Mouse (Mus musculus): Measurements from ENCODE around the gene Jak1.

Jak1 gene

DNA sequence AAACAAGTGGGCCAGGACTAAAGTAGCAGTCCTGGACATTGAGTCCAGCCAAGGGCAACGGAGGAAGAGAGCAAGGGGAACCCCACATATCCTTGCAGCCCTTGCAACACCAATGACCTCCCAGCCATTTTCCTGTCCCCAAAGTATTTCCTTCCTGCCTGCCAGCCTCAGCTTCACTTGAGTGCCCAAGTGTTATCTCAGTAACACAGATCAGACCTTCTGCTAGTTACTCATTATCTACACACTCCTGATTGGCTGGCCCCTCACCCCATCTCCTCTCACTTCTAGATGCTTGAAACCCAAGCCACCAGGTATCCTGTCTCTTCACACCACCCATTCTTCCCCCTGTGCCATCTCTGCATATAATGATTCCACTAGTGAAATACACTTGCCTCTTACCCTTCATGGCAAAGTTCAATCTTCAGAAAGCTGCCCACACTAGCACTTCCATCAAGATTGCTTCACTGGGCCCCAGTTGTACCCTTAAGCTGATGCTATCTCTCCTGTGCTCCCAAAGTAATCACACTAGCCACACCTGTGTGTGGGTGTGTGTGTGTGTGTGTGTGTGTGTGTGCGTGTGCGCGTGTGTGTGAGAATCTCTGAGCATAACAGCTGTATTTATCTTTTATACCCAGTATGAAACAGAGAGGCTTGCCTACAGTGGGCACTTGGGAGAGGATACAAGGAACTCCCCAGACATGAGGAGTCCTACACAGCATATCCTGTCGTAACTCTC lies 72.7 kb downstream of the Jak1 start:
- no peak for DNase-seq (ENCODE audit: low read depth, low spot score)

DNA sequence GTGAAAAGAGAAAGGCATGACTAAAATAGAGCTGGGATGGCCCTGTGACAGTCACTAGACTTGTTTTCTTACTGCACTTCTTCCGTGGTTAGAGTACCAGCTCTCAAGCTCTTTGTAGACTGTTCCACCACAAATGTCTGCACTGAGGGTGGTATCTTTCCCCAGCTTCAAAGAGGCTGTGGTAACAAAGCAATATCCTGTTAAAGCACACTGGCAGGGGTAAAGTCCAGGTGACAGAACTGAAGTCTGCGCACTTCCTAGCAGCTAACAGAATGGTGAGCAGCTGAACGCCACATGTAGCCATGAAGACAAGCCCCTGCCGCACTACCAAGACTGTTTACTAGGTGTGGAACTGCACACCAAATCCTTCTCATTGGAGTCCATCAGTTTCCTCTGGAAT lies 77.7 kb downstream of the Jak1 start:
- no peak for DNase-seq (ENCODE audit: low read depth, low spot score)

DNA sequence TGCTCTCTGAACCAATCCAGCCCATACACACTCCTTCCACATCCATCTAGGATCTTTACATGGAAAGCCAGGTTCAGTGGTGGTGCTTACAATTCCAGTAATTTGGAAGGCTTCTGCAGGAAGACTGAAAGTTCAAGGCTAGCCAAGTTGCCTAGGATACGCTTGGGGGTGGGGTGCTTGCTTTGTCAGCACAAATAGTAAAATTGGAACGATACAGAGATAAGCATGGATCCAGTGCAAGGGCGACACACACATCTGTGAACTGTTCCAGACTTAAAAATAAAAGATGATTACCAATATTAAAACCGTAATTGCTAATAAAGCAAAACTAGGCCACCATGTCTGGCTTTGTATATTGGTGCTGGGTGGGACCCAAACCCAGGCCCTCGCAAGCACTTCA lies 78.5 kb downstream of the Jak1 start:
- no peak for DNase-seq (ENCODE audit: low read depth, low spot score)

DNA sequence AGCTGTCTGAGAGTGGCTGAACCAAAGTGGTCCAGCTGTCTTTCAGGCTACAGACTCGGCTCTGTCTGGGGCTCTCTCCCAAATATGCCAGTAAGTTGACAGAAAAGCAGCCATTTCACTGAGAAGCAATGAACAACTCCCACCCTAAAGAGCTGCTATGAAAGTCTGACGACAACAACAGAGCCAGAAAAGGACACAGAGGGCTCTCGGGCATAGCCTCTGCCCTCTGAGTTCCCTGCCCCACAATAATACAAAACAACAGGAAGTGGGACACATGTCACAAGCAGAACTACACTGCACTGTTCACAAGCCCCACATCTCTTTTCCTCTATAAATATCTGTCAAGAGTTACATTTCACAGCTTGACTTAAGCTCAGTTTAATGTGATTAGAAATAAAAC lies 79.9 kb downstream of the Jak1 start:
- DNase-seq (ENCODE audit: low read depth, low spot score) = no peak

DNA sequence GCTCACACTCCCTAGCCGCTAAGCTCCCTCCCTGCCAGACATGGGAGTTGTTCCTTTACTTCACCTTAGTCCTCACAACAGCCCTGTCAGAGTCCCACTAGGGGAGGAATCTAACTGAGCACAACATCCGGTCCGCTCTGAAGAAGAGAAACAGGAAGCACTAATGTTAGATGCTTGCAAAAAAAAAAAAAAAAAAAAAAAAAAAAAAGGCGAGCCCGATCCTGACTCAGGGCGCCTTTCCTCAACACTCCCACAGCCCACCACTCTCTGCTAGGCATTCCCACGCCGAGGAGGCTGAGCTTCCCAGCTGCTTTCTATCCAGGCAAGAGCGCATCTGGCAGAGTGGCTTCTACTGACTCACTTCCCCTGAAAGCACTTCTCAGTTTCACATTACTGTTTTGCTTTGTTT lies 82.5 kb downstream of the Jak1 start:
- no peak for DNase-seq (ENCODE audit: low read depth, low spot score)

DNA sequence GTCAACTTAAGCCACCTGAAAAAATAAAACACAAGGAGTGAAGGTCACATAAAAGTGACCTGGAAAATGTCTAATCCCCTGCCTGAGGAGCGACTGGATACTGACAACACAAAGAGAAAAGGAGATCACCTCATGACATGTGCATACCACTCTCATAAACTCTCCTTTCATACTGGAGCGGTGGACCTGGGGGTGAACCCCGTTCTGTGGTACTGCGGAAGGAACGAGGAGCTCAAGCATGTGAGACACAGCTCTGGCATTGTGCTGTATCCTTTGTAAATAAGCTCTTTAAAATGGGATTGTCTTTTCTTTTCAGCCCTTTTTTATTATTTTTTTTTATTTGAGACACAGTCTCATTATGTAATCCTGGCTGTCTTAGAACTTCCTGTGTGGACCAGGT lies 84.4 kb downstream of the Jak1 start:
- no peak for DNase-seq (ENCODE audit: low read depth, low spot score)

DNA sequence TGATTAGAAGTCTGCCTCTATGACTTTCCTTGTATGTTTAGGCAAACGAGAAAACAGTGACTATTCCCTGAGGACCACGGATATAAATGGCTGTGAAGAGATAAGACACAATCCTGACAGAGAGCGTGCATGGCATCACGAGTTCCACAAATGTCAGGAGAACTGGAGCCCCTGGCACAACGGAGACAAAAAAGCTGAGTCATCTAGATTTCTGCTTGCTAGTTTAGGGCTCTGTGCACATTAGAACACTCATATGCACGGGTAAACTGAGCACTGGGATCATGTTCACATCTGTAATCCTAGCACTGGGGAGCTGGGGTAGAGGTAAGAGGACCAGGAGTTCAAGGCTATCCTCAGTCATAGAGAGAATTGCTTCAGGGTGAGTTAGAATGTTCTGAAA lies 85.2 kb downstream of the Jak1 start:
- DNase-seq (ENCODE audit: low read depth, low spot score) = no peak

DNA sequence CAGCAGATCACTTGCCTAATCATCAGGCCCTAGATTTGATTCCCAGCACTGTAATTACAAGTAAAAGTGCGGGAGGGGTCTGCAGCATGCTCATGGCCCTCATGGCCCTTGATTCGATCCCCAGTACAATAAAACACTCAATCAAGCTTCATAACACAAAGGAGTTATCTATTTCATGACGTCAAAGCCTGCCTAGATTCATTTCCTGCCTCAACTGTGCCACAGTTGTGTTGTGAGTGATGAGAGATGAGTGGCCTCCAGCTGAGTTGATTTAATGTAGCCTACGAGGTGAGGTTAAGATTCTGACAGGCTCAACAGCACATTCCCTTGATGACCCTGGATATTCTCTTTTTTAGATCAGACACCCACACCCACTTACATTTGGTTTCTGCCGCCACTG lies 86.0 kb downstream of the Jak1 start:
- DNase-seq (ENCODE audit: low read depth, low spot score) = no peak

DNA sequence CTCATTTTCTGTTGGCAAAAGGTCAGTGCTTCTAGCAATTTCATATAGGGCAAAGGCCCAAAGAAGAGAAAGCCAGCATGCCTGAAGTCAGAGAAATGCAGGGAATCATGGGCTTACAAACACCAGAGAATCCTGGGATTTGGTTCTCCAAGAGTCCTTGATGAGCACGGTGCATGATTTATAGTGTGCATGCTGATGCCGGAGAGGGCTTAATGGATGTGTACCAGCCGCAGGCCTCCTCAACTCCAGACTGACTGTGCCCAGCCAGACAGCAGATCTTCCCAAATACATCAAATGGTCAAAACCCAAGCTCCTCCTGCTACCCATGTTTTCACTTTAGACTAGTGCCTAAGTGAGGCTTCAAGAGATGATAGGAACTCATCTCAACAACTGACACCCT lies 87.3 kb downstream of the Jak1 start:
- DNase-seq (ENCODE audit: low read depth, low spot score) = no peak

DNA sequence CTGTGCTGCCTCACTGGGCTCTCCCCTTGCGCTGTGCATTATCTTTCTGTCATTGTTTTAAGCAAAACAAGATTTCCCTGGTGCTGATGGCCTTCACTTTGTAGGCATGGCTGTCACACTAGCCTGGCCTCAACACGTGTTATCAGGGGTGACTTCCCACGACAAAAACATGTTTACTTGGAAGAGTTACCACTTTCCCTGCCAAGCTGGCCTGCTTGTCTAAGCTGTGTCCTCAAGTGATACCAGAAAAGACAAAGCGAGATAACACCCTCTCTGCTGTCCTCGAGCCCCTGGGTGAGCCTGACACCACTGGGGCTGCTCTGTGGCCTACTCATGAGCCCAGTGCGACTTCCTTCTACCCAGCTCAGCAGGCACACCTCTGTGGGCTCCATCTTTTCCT lies 89.0 kb downstream of the Jak1 start:
- DNase-seq (ENCODE audit: low read depth, low spot score) = no peak

DNA sequence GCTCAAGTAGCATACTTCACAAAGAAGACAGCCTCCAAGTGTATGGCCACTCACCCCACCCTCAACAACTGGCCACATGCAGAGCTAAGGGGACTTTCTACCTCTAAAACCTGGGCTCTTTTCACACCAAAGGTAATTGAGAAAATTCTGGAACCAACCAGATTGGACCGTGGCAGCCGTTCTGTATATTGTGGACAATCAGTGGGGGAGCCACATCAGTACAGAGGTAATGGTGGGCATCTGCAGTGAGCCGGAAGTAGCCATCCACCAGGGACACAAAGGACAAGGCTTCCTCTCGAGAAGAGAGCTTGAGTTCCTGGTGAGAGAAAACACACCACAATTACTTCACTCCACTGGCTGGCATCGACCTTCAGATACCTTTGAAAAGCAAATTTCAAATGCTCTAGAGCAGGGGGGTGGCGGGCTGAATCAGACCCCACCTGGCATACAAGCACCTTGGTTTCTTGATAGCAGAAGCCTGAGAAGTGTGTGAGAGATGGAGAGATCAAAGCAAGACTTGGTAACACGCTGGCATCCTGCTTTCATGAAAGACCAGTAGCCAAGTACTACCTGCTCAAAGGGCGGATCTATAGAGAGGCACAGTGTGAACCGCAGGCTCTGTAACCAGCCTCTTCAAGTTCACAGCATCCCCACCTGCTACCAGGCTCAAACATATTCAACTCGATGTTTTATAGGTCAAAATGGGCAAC lies 90.0 kb downstream of the Jak1 start:
- DNase-seq (ENCODE audit: low read depth, low spot score) = no peak

DNA sequence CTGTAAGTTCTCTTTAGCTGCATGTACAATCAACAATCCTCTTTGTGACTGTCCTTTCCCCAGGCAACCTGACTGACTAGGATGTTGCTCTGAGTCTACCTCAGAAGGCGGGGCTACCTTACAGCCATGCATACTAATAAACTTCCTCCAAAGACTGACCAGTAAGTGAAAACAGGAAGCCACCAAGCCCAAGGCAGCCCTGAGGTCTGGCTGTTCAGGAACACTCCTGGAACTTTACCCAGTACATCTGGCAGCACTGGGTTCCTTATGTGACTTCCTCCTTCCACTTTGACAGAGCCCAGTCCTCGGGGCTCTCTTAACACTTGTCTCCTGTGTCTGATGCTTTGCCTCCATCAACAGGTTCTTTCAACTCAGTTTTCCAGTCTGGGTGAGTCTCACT lies 92.3 kb downstream of the Jak1 start:
- no peak for DNase-seq (ENCODE audit: low read depth, low spot score)

DNA sequence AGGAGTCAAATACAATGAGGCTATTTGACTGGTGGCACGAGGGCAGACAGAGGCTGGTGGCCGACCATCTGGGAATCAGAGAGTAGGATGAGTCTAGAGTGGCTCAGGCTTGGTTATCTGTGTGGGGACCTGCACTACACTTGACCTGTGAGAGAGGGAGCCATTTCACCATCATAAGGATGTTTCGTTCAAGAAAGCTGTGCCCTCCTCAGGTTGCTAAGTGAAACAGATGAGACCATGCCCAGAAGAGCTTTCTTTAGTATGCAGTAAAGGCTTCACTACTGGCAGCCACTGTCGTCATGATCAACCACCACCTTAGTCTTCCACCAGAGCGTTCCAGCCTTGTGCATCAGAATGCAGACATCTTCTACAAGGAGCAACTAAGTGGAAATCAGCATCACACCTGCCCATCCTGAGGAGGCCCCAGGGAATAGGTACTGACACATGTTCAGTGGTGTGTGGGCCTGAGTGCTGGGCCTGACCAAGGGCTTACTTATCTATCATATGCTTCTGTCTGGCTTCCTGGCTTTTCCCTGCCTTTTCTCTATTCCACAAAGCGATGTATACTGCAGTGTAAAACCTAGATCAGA lies 96.8 kb downstream of the Jak1 start:
- peak; percentile 60 for DNase-seq (ENCODE audit: low read depth, low spot score)

DNA sequence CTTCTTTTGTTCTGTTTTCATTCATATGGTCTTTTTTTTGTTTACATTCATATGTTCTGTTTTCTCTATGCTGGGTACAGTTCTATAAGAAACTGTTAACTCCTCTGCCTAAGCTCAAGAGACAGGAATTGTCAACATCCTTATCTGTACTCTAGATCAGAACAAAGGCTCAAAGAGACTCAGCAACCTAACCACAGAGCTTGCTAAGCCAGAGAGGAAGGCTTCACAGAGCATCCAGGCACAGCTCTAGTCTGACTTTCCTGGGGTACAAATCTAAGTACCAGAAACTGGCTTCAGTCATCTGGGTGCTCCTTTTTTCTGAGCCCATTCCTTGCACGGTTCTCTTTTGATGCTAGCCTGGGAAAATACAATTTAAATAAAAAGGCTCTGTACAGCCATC lies 97.3 kb downstream of the Jak1 start:
- DNase-seq (ENCODE audit: low read depth, low spot score) = no peak

DNA sequence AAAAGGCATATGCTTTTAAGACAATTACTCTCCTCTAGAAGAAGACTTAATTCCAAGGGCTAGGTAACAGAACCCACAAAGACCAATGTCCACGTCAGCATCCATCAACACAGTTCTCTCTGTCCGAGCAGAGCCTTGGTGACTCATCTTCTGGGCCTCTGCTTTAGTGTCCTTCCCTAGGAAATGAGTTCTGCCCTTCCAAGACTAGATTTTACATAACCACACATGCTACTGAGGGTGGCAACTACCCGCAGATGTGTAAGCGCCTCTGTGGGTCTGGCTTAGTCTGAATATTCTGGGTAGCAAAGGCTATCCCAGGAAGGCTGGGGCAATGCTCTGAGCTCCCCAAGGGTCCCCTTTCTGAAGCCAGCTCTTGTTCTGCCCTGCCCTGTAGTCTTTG lies 99.3 kb downstream of the Jak1 start:
- DNase-seq (ENCODE audit: low read depth, low spot score) = no peak

DNA sequence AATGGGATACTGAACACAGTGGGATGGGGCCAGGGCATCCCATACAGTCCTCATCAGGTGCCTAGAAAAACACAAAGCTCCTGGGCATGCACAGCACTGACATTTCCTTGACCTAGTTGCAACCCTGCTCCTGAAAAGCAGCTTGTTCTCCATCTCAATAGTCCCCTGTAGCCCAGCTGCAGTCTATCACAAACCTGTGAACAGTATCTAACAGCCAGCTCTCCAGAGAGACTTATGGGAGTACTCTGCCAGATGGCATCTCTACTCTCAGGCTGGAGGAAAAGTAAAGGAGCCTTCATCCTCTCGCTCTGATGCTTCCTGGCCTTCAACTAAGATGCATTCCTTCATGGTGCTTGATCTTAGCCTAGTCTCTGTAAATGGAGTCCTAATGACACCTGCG lies 100.4 kb downstream of the Jak1 start:
- no peak for DNase-seq (ENCODE audit: low read depth, low spot score)

DNA sequence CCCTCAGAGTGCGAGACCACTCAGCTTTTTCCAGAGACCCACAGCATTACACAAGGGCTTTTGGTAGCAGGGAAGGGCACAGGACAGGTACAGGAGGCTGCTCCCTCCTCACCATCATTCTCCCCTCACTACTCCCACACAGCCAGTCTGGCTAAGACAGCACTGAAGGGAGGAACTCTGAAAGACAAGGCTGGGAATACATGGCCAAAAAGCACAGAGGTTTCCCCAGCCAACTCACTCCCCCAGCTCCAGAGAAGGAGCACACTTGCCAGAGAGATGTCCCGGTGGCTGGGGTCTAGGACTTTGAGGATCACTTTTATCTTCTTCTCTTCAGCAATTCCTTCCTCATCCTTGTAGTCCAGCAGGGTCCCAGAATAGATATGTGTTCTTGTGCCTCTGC lies 100.9 kb downstream of the Jak1 start:
- no peak for DNase-seq (ENCODE audit: low read depth, low spot score)

DNA sequence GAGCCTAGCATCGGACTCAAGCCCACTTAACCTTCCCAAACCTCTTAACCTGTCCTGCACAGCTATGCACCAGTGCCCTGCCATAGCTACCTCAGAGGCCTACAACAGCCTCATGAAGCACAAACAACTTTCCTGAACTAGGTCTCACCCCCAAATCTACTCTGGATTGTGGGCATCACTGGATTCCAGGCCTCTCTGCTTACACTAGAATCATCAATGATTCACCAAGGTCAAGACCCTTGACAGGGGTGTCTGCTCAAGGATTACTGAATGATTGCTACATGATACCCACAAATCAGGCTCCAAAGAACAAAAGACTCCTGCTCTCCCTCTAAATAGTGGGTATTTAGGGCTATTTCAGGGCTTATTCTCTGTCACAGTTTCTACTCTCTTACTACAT lies 104.3 kb downstream of the Jak1 start:
- no peak for DNase-seq (ENCODE audit: low read depth, low spot score)

DNA sequence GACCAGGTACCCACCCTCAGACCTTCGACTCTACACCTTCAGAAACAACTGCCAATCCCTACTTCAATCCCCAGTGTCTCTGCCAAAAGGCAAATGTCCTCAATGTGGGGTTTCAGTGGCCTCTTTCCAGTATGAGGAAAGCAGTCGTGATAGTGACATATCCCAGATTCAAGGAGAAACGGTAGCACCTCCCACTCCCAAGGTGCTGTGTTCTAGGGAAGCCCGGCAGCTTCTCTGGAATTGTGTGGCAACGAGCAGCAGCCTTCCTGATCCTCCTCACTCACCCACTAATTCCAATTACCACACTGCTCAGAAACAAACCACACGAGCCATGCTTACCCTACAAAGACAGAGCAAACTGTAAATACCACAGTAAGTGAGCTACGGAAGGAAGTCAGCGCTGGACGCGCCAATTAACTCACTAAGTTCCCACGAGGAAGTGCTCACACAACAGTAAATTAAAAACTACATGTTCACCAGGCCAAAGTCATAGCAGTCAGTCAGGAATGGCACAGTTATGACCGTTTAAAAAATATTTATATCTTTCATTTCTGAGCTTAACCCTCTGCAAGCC lies 105.8 kb downstream of the Jak1 start:
- no peak for DNase-seq (ENCODE audit: low read depth, low spot score)

DNA sequence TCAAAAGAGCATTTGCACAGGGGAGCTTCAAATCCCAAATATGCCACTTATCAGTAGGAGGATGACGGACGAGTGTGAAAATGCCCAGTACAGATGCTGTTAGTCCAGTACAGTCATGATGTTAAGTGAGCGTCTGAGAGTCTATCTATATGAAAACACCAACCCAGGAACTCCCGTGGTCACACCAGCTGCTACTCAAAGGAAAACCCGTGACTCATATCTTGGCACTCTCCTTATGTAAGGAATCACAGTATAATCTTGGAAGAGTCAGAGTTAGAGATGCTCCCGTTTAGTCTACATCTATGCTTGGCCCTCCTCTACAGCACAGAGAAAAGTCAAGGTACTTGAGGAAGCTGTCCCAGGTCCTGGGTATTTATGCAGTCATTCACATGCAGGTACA lies 106.8 kb downstream of the Jak1 start:
- no peak for DNase-seq (ENCODE audit: low read depth, low spot score)

DNA sequence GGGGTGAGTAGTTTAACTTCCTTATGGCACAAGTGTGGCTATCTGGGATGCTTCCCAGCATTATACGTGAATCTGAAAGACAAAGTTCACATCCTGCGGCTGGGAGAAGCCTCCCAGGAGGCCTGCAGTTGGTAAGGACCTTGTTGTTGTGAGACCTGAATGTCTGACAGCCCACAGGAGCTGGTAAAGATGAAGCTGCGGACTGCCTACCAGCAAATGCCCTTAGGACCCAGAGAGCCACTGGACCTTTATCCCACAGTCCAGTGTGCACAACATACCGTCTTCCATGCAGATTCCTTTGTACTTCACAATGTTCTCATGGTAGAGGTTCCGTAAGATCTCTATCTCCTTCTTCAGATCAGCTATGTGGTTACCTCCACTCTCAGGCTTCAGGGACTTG lies 107.6 kb downstream of the Jak1 start:
- no peak for DNase-seq (ENCODE audit: low read depth, low spot score)

DNA sequence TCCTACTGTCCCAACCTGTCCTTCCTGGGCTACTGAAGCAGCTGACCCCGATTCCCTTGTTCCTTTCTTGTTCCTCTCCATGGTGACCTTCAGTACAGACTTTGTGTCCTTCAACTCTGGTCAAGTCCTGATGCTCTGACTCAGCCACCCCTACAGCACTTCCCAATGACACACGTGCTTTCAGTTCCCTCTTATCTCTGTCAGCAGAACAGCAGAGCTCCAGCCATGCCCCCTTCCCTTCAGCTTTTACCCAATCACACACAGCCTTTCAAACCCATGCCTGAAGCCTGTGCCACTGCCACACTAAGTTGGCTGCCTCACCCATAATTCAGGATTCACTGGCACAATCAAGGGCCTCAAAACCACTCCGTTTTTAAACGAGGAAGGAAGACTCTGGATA lies 109.5 kb downstream of the Jak1 start:
- no peak for DNase-seq (ENCODE audit: low read depth, low spot score)
